In genomic region chr8:121553831-121554475, GRCm38 (mm10) we compare ENCODE assay signal across 22 mouse cellular contexts. TPM values are rescaled to one million over a fixed set of nuclear protein-coding genes. Genes with fewer than 3 reads are reported as not detected.
A peak's percentile ranks its signal among the peaks of the same experiment; 100 is the strongest.
DNase-seq lines count a peak whose midpoint lies in the region.
"Had no signal": no experiment of that assay in that cellular context is flagged by ENCODE, and none has a peak within 500 bp of the region (broad histone marks: within the 10 kb centered on the region; RNA-seq: fewer than 3 reads in every experiment).

No protein-coding gene starts in this region.

- intact Hi-C loops in gastrocnemius, postnatal 14 days (cut with DNase I; ENCODE audit: low total_unique reads): no loop called here

- DNase-seq in cerebellum, adult 11-12 months: peak; percentile 5
- DNase-seq in cerebellum, postnatal 4 days (ENCODE audit: low spot score in 2 of 2): no peak
- peak; percentile 41 for DNase-seq in gastrocnemius, postnatal 14 days
- no peak for DNase-seq in gastrocnemius, adult 18-20 months (ENCODE audit: low spot score)
- DNase-seq in testis, postnatal 10 days (ENCODE audit: low spot score): peak; percentile 42
- no peak for DNase-seq in testis, postnatal 14 days (ENCODE audit: low spot score)
- DNase-seq in layer of hippocampus, adult 9-10 months (ENCODE audit: low spot score): no peak
- DNase-seq: adrenal gland, postnatal 14 days; embryo, embryonic 11 days; heart, postnatal 10 days; kidney, adult 11 months; kidney, postnatal 14 days; liver; lung, adult 2 months; lung, postnatal 10 days; right cerebral cortex, postnatal 25 days had no signal

RNA-seq across cellular contexts. Expression of gene 1700018B08Rik, which starts 9.8 kb away (rescaled TPM):
- total RNA-seq in gastrocnemius, postnatal 14 days (2021): not detected
- total RNA-seq in gastrocnemius, adult 18-20 months (2021): not detected
- total RNA-seq: adrenal gland, postnatal 14 days; gastrocnemius, postnatal 36 days; heart, adult 8-10 months; heart, postnatal 10 days; layer of hippocampus, postnatal 10 days; left cerebral cortex, adult 18-20 months; left cerebral cortex, postnatal 14 days; megakaryocyte-erythroid progenitor cell, adult 5-6 weeks had no signal

RNA-seq across cellular contexts. Expression of gene Fbxo31, which starts 24.7 kb away (rescaled TPM):
- 10 to 100 TPM; 75.2 to 89.8 TPM for total RNA-seq in gastrocnemius, postnatal 14 days (2021)
- 100 to 1,000 TPM; 130 to 173 TPM for total RNA-seq in gastrocnemius, adult 18-20 months (2021)

RNA-seq across cellular contexts. Expression of gene Map1lc3b, which starts 36.2 kb away (rescaled TPM):
- total RNA-seq in gastrocnemius, postnatal 14 days (2021): 100 to 1,000 TPM; 102 to 136 TPM
- 100 to 1,000 TPM; 167 to 182 TPM for total RNA-seq in gastrocnemius, adult 18-20 months (2021)

Comparison
In these comparisons a context has a peak if more than half of its experiments do, and no peak if none do; other contexts are left out.
1. DNase-seq: peak in cerebellum, adult 11-12 months (single experiment), gastrocnemius, postnatal 14 days (single experiment) and testis, postnatal 10 days (single experiment); none in cerebellum, postnatal 4 days (0 of 2), gastrocnemius, adult 18-20 months (single experiment), testis, postnatal 14 days (single experiment) and layer of hippocampus, adult 9-10 months (single experiment).